Mouse (Mus musculus) limb, embryonic 15.5 days (tissue): ENCODE results near the gene Mpo. TPM values are rescaled to one million over a fixed set of nuclear protein-coding genes. Genes with fewer than 3 reads are reported as not detected.

ENCODE experiments used
- ATAC-seq: fragments of 200-750 bp; cut with Nextera tagmentation; 2 replicates; pipeline ENCODE4 v1.8.0; 2017; ENCODE audit warnings: low read depth, moderate TSS enrichment; ENCODE audit not compliant: insufficient number of reproducible peaks, low FRiP score, low TSS enrichment
- H3K27ac ChIP-seq: fragments of 300-500 bp; sonication (generic); 2 replicates; pipeline ENCODE4 v1.5.1; 2015; ENCODE audit warnings: moderate library complexity, mild to moderate bottlenecking, inconsistent platforms
- H3K27me3 ChIP-seq: fragments of 300-500 bp; sonication (generic); 2 replicates; pipeline ENCODE4 v1.6.1; 2015; ENCODE audit warnings: inconsistent platforms
- H3K36me3 ChIP-seq: fragments of 300-500 bp; sonication (generic); 2 replicates; pipeline ENCODE4 v1.6.1; 2015; ENCODE audit warnings: inconsistent platforms
- H3K4me1 ChIP-seq: fragments of 300-500 bp; sonication (generic); 2 replicates; pipeline ENCODE4 v1.6.1; 2015; ENCODE audit warnings: inconsistent platforms
- H3K4me2 ChIP-seq: fragments of 300-500 bp; sonication (generic); 2 replicates; pipeline ENCODE4 v1.6.1; 2015; ENCODE audit warnings: mild to moderate bottlenecking, inconsistent platforms
- H3K4me3 ChIP-seq: fragments of 300-500 bp; sonication (generic); 2 replicates; pipeline ENCODE4 v1.5.1; 2015; ENCODE audit warnings: mild to moderate bottlenecking, inconsistent platforms
- H3K9ac ChIP-seq: fragments of 300-500 bp; sonication (generic); 2 replicates; pipeline ENCODE4 v1.6.1; 2015; ENCODE audit warnings: inconsistent platforms
- H3K9me3 ChIP-seq: fragments of 300-500 bp; sonication (generic); 2 replicates; pipeline ENCODE4 v1.6.1; 2016; ENCODE audit warnings: inconsistent platforms
- WGBS: fragments of 180-500 bp; shearing (Covaris S2); methylation state at CpG from one replicate; pipeline ENCODE4 v1.1.7; 2015; 5-methylcytosine and 5-hydroxymethylcytosine counted together
- polyA plus RNA-seq: library from polyadenylated mRNA; unstranded; fragments of >200 nt; fragmentation: Nextera tagmentation; extraction: Ambion mirVana; gene quantifications from 2 replicates; pipeline ENCODE4 v1.2.1, GENCODE M21; 2015

The Mpo gene
- polyA plus RNA-seq, 1 experiment from 2014 or later: 1.5 TPM

DNA sequence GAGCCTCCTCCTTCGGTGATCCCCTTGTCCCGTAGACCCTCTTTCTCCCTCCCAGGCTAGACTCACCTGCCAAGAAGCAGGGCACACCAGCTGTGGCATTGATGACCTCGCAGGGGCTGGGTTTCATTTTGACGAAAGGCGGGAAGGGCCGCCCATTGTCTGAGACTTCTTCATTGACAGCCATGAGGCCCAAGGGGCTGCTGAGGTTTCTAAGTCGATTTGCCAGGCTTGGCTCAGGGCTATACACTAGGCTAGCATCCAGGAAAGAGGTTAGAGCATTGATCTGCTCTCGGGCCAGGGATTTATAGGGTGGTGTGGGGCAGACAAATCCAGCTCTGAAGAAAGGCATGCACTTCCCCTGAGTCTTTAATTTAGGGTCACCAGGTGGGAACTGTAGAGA, 21.4 kb downstream of the Mpo start:
- Histone ChIP-seq H3K27ac (no peak overlapping the region), H3K4me2 (no peak overlapping the region), H3K4me1 (peaks cover 9% of the 10 kb centered on the region; the same call in 1 of the 2 replicates), H3K36me3 (no peaks in the 10 kb centered on the region), H3K9me3 (no peaks in the 10 kb centered on the region), H3K9ac (no peak overlapping the region), H3K27me3 (peaks cover 10% of the 10 kb centered on the region; the same call in 1 of the 2 replicates), H3K4me3 (no peak overlapping the region)
- WGBS: 71% methylated on average over 8 of the region's 8 CpGs
- ATAC-seq: no peak

DNA sequence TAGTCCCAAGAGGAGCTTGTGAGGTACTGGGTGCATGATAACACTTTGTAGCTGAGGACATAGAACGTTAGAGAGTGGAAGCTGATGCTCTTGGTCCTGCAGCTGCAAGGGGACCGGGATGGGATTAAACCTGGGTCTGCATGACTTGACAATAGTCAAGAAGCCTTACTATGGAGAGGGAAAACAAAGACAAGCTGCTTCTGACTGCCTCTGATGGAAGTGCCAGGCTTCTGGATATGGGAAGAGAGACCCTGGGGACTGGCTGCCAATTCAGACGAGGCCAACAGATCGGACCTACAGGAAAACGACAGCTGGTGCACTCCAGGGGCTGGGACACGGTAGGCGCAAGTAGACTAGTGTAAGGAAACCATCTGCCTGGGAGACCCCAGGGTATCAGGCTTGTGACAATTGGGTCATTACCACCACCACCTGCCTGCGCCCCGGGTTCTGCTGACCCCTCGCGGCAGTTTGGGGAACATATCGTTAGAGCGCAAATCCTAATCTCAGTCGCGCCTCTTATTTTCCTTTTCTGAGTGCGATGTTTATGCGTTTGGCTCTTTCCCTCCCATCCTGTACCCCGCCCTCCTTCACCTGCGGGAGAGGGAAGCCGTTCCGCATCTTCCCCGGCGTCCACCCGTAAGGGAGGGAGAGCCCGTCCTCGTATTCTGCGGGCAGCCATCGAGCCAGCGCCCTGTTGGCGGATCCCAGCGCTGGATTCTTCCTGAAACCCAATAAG, 23.5 kb downstream of the Mpo start:
- whole genome bisulfite sequencing: 3% methylated on average over 31 of the region's 31 CpGs
- no peak overlapping the region for H3K9ac ChIP-seq
- H3K9me3 ChIP-seq: no peaks in the 10 kb centered on the region
- ATAC-seq: no peak
- H3K36me3 ChIP-seq: no peaks in the 10 kb centered on the region
- H3K4me3 ChIP-seq: peak overlapping the region; percentile 34
- peak overlapping the region; percentile 57 for H3K4me2 ChIP-seq
- peaks cover 10% of the 10 kb centered on the region; the same call in 1 of the 2 replicates for H3K27me3 ChIP-seq
- peaks cover 9% of the 10 kb centered on the region; the same call in 1 of the 2 replicates for H3K4me1 ChIP-seq
- no peak overlapping the region for H3K27ac ChIP-seq

DNA sequence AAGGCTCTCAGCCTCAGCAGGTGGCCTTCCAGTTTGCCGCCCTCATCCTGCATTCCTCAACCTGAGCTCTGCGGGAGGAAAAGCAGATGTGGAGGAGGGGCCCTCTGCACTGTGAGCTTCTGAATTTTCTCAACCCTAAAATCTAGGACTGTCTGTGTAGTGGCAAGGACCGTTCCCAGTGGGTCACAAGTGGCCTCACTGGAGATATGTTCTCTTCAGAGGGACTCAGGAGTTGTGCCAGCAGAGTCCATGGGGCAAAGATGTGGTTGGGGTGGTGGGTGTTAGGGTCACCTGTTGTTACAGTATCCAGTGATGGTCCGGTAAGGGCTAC, 24.0 kb downstream of the Mpo start:
- no peak for ATAC-seq
- Histone ChIP-seq H3K4me3 (peak overlapping the region; percentile 34), H3K9me3 (no peaks in the 10 kb centered on the region), H3K4me2 (peak overlapping the region; percentile 57), H3K9ac (no peak overlapping the region), H3K27me3 (peaks cover 15% of the 10 kb centered on the region), H3K4me1 (peaks cover 9% of the 10 kb centered on the region; the same call in 1 of the 2 replicates), H3K27ac (no peak overlapping the region), H3K36me3 (no peaks in the 10 kb centered on the region)
- WGBS: 22% methylated on average over 4 of the region's 4 CpGs

DNA sequence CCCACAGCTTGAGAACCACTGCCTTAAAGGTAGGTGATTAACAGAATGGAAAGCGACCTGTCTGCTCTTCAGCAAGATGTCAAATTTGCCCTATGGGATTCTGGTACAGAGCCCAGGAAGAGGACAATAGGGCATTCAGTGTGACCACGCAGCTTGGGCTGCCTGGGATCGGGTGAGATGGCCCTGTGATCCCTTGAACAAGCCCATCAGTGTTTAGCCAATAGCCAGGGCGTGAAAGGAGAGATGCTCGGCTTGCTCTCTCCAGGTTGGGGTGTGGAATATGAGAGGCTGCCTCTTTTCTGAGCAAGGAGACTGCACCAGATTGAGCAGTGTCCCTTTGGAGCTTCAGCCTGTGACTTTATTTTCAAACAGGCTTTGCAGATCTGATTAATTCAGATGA, 28.1 kb downstream of the Mpo start:
- 59% methylated on average over 5 of the region's 5 CpGs for WGBS
- peaks cover 9% of the 10 kb centered on the region; the same call in 1 of the 2 replicates for H3K4me1 ChIP-seq
- H3K36me3 ChIP-seq: no peaks in the 10 kb centered on the region
- H3K4me3 ChIP-seq: no peak overlapping the region
- ATAC-seq: no peak
- H3K27me3 ChIP-seq: peaks cover 9% of the 10 kb centered on the region; the same call in 1 of the 2 replicates
- no peak overlapping the region for H3K4me2 ChIP-seq
- H3K9ac ChIP-seq: no peak overlapping the region
- H3K27ac ChIP-seq: no peak overlapping the region
- H3K9me3 ChIP-seq: no peaks in the 10 kb centered on the region

DNA sequence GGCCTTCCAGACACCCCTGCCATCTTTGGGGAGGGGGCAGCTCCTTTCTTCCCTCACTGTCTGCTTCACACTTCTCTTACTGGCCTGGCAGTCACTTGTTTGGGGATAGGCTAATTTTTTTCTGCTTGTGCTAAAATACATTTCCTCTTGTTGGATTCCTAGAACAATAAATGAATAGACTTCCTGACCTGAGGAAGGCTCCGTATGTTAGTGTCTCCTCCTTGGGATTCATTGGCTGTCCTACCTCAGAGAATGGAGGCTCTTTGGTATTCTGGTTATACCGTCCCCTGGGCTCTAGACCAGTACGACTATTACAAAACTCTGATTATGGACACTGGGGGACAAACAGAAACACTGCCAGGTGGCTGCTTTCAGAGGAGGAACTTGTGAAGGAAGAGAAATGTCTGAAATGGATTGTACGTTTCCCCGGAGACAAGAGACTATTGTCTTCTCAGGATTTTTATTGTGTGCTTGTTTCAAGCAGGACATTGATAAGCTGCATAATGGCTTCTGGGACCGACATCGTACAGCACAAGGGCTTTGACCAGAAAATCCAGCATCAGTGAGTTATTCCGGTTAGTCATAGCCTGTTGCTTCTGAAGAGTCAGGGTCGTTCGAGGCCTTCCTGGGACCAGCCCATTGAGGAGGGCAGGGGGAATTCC, 35.0 kb downstream of the Mpo start, which contains the start of gene Lpo:
Lpo (minus strand) TSS at position 51 of the 662 bp plus-strand sequence.
- H3K4me1 ChIP-seq: no peaks in the 10 kb centered on the region
- H3K27me3 ChIP-seq: no peaks in the 10 kb centered on the region
- H3K9ac ChIP-seq: no peak within 1 kb of the TSS
- no peak within 1 kb of the TSS for H3K4me3 ChIP-seq
- ATAC-seq: no peak
- no peak within 1 kb of the TSS for H3K4me2 ChIP-seq
- 77% methylated on average over 10 of the region's 10 CpGs for WGBS
- H3K9me3 ChIP-seq: no peaks in the 10 kb centered on the region
- no peak within 1 kb of the TSS for H3K27ac ChIP-seq
- no peaks in the 10 kb centered on the region for H3K36me3 ChIP-seq

DNA sequence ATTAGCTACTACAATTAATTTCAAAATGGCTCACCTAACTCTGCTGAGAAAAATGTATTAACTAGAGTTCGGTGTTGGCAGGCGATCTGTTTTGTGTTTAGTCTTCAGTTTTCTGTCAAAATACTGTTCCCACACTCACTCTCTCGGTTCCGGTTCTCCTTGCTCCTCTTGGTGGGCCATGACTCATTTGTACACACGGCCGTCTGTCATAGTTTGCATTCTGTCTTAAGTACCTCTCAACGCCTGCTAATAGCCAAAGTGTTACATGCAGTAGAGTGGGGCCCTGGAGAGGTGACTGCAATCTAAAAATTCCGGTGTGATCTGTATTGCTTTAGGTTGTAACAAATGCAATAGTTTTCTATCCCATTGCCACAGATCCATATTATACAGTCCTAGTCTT, 47.3 kb downstream of the Mpo start:
- Histone ChIP-seq H3K4me2 (no peak overlapping the region), H3K36me3 (no peaks in the 10 kb centered on the region), H3K27me3 (no peaks in the 10 kb centered on the region), H3K4me3 (no peak overlapping the region), H3K4me1 (no peaks in the 10 kb centered on the region), H3K27ac (no peak overlapping the region), H3K9me3 (no peaks in the 10 kb centered on the region), H3K9ac (no peak overlapping the region)
- WGBS: 74% methylated on average over 8 of the region's 8 CpGs
- no peak for ATAC-seq

DNA sequence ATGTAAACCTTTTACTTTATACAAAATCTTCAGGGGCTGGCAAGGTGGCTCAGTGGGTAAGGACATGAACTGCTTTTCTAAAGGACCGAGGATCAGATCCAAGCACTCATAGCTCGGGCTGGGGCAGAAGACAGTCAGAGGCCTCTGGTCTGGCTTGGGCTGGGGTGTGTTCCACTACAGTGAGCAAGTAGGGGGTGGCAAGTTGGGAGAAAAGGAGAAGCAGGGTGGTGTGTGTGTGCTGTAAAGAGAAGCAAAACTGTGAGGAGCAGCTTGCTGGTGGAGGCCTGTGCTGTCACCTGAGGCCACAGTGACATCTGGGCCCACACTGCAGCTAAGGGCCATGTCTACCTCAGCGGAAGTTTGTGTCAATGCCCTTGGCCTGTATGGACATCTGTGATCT, 48.1 kb downstream of the Mpo start:
- ATAC-seq: no peak
- H3K27me3 ChIP-seq: no peaks in the 10 kb centered on the region
- H3K4me2 ChIP-seq: no peak overlapping the region
- no peak overlapping the region for H3K4me3 ChIP-seq
- H3K9me3 ChIP-seq: no peaks in the 10 kb centered on the region
- H3K4me1 ChIP-seq: no peaks in the 10 kb centered on the region
- H3K9ac ChIP-seq: no peak overlapping the region
- H3K27ac ChIP-seq: no peak overlapping the region
- 84% methylated on average over 3 of the region's 3 CpGs for WGBS
- H3K36me3 ChIP-seq: no peaks in the 10 kb centered on the region

DNA sequence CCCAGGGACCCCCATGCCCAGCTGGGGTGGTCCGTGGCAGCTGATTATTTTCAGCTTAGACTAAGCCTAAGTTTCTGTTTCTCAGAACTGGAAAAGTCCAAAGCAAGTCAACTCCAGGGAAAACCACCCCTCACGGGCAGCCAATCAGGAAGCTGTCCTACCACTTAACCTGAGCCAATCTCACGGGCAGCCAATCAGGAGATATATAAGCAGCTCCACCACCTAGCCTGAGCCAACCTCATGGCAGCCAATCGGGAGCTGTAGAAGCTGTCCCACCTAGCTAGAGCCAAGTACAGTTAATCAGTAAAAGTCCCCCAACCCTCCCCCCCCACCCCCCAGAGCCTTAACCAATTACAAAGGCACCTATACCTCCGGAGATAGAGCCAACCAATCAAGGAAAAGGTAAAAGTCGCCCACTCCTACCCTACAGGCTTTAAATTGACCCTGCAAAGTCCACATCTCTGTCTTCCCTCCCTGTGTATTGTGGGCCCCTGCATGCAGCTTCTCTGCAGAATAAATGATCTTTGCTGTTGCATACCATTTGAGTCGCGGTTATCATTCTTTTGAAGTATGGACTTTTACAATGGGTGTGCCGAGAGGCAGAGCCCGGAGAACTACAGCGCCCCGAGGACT, 53.7 kb downstream of the Mpo start:
- no peaks in the 10 kb centered on the region for H3K9me3 ChIP-seq
- WGBS: 80% methylated on average over 12 of the region's 12 CpGs
- H3K36me3 ChIP-seq: no peaks in the 10 kb centered on the region
- no peak for ATAC-seq
- H3K4me2 ChIP-seq: no peak overlapping the region
- H3K27me3 ChIP-seq: no peaks in the 10 kb centered on the region
- no peak overlapping the region for H3K9ac ChIP-seq
- no peak overlapping the region for H3K4me3 ChIP-seq
- no peak overlapping the region for H3K27ac ChIP-seq
- H3K4me1 ChIP-seq: no peaks in the 10 kb centered on the region

DNA sequence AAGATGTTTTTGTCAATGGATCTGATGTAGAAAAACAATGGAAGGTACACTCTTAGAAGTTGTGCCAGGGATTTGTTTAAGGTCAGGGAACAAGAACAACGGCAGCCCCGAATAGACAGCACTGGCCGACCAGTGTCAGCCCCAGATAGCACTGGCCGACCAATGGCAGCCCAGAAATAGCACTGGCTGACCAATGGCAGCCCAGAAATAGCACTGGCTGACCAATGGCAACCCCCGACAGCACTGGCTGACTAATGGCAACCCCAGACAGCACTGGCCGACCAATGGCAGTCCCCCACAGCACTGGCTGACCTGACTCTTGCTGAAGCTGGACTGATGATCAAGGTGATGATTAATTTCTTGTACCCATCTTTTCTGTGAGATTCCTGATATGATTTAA, 54.5 kb downstream of the Mpo start:
- Histone ChIP-seq H3K4me3 (no peak overlapping the region), H3K4me2 (no peak overlapping the region), H3K27ac (no peak overlapping the region), H3K27me3 (no peaks in the 10 kb centered on the region), H3K4me1 (peaks cover 4% of the 10 kb centered on the region), H3K9ac (no peak overlapping the region), H3K36me3 (no peaks in the 10 kb centered on the region), H3K9me3 (no peaks in the 10 kb centered on the region)
- 74% methylated on average over 6 of the region's 6 CpGs for WGBS
- no peak for ATAC-seq

DNA sequence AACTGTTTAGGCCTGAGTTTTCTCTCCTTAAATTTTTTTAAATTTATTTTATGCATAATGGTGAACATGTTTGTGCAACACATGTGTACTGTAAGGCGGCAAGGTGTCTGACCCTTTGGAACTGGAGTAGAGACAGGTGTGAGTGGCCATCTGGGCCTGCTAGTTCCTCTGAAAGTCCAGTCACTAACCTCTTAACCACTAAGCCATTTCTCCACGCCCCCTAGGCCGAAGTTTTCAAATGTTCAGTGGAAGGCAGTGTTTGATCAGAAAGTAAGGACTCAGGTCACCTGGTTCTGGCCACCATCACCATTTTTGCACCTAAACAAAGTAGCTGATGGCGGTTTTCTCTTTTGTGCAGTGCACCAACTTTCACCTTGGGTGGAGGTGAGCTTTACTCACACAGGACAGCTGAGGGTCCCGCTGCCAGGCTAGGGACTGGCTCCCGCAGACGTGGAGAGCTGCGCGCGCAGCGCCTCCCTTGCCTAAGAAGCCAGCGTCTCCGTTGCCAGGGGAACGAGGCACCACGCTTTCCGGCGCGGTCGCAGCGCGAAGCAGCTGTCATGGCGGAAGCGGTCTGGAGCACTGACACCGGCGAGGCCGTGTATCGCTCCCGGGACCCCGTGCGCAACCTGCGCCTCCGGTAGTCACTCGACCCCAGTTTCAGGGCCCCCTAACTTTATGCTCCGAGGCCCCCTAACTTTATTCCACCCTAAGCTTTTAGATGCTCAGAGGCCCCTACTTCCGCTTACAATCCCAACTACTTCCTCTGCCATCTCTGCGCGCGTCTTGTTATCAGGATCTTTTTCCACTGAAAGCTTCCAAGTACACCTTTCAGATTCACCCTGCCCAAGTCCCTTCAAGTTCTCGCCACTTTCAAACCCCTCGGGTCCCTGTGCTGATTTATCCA, 59.6 kb downstream of the Mpo start, which contains the start of gene Mks1:
Mks1 (plus strand) TSS at position 526 of the 907 bp plus-strand sequence.
- 3% methylated on average over 40 of the region's 40 CpGs for WGBS
- H3K27ac ChIP-seq: peak within 1 kb of the TSS; percentile 81
- H3K4me1 ChIP-seq: peaks cover 7% of the 10 kb centered on the region
- ATAC-seq: peak; percentile 83
- peak within 1 kb of the TSS; percentile 51 for H3K9ac ChIP-seq
- H3K9me3 ChIP-seq: no peaks in the 10 kb centered on the region
- H3K27me3 ChIP-seq: no peaks in the 10 kb centered on the region
- peaks cover 17% of the 10 kb centered on the region for H3K36me3 ChIP-seq
- H3K4me2 ChIP-seq: peak within 1 kb of the TSS; percentile 70
- H3K4me3 ChIP-seq: peak within 1 kb of the TSS; percentile 66

DNA sequence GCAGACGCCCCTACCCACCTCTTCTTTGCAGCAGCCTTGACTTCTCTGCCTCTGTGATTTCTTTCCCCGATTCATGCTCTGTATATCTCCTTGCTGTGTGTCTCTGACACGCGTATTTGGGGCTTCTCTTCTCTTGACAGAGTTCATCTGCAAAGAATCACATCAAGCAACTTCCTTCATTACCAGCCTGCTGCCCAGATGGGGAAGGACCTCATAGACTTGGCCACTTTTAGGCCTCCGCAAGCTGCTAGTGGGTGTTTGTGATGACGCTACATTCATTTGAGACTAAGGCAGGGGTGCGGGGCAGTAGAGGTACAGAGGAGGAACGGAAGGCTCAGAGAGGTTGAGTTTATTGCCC, 60.2 kb downstream of the Mpo start:
- peak overlapping the region; percentile 66 for H3K4me3 ChIP-seq
- peaks cover 7% of the 10 kb centered on the region for H3K4me1 ChIP-seq
- H3K9me3 ChIP-seq: no peaks in the 10 kb centered on the region
- peak overlapping the region; percentile 81 for H3K27ac ChIP-seq
- H3K36me3 ChIP-seq: peaks cover 23% of the 10 kb centered on the region
- ATAC-seq: no peak
- H3K4me2 ChIP-seq: peak overlapping the region; percentile 70
- WGBS: 38% methylated on average over 8 of the region's 8 CpGs
- H3K27me3 ChIP-seq: no peaks in the 10 kb centered on the region
- H3K9ac ChIP-seq: peak overlapping the region; percentile 51
